Comparison of ENCODE assay signal across 9 mouse cellular contexts in the genomic region with DNA sequence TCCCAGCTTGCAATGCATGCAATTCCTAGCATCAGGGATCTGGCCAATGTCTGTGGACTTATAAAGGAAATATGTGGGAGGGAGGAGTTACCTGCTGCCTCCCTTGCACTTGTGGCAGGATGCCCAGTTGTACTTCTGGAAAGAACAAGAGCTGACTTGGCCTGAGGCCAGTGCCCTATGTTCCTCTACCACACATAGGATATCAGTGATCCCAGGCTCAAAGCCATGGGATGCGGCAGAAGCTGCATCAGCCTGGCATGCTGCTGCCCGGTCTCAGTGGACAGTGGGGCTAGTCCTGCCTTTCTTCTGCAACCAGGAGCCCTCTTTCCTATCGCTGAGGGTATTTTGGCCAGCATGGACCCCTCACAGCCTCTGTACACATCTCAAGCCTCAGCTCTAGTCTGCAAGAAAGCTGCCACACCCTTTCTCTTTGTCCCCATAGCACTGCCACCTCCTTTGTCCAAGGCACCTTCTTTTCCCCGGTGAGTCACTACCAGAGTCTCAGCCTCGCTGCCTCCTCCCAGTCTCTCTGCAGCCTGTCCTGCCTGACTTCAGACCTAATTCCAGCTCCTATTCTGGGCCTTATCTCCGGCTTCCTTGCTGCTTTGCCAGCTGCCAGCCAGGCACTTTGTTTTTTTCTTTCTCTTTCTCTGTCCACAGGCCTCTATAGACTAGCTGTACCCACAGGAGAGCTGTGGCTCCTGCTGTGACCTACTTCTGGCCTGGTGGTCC. TPM values are rescaled to one million over a fixed set of nuclear protein-coding genes. Genes with fewer than 3 reads are reported as not detected.
DNase-seq lines count a peak whose midpoint lies in the region; ATAC-seq and TF ChIP-seq lines count a peak whose summit lies in the region.
"Had no signal": no experiment of that assay in that cellular context is flagged by ENCODE, and none has a peak within 500 bp of the region (broad histone marks: within the 10 kb centered on the region; RNA-seq: fewer than 3 reads in every experiment).

No protein-coding gene starts in this region.

- no peaks in the 10 kb centered on the region for H3K9me3 ChIP-seq in ES-Bruce4 (replicated peaks; ENCODE audit: control insufficient read depth, insufficient read depth, low read length, poor library complexity, severe bottlenecking)
- H3K9me3 ChIP-seq in forebrain, embryonic 14.5 days (replicated peaks; ENCODE audit: control insufficient read depth, low read length) = no peaks in the 10 kb centered on the region
- H3K9me3 ChIP-seq in hindbrain, embryonic 15.5 days = no peaks in the 10 kb centered on the region
- no peaks in the 10 kb centered on the region for H3K9me3 ChIP-seq in midbrain, embryonic 12.5 days
- H3K9me3 ChIP-seq: embryonic facial prominence, embryonic 12.5 days had no signal

- H3K4me2 ChIP-seq in forebrain, embryonic 14.5 days (ENCODE audit: low read length) = no peak overlapping the region
- no peak overlapping the region for H3K4me2 ChIP-seq in hindbrain, embryonic 15.5 days
- no peak overlapping the region for H3K4me2 ChIP-seq in midbrain, embryonic 12.5 days (replicated peaks)
- H3K4me2 ChIP-seq: embryonic facial prominence, embryonic 12.5 days had no signal

- no peak for TF ChIP-seq CTCF in ES-Bruce4 (IDR thresholded peaks at IDR 0.05; ENCODE audit: low read depth, low read length)
- no peak for TF ChIP-seq CTCF in testis, adult 2 months (IDR thresholded peaks at IDR 0.05; ENCODE audit: control insufficient read depth, insufficient read depth, insufficient replicate concordance, low read depth, low read length)

- H3K36me3 ChIP-seq in ES-Bruce4 (ENCODE audit: control insufficient read depth, insufficient read depth, low read length, poor library complexity, severe bottlenecking) = no peaks in the 10 kb centered on the region
- no peaks in the 10 kb centered on the region for H3K36me3 ChIP-seq in forebrain, embryonic 14.5 days (ENCODE audit: control insufficient read depth, insufficient read depth, low read length)
- H3K36me3 ChIP-seq in hindbrain, embryonic 15.5 days = no peaks in the 10 kb centered on the region
- H3K36me3 ChIP-seq in midbrain, embryonic 12.5 days = no peaks in the 10 kb centered on the region; the same call in 1 of the 2 replicates
- H3K36me3 ChIP-seq in testis, adult 2 months (ENCODE audit: control insufficient read depth, insufficient read depth, low read length) = no peaks in the 10 kb centered on the region
- H3K36me3 ChIP-seq: embryonic facial prominence, embryonic 12.5 days had no signal

- peaks cover 26% of the 10 kb centered on the region for H3K4me1 ChIP-seq in ES-Bruce4 (ENCODE audit: control insufficient read depth, insufficient read depth, low read length)
- peaks cover 34% of the 10 kb centered on the region for H3K4me1 ChIP-seq in forebrain, embryonic 14.5 days (ENCODE audit: control insufficient read depth, insufficient read depth, low read length)
- H3K4me1 ChIP-seq in hindbrain, embryonic 15.5 days (replicated peaks) = peaks cover 53% of the 10 kb centered on the region
- peaks cover 44% of the 10 kb centered on the region for H3K4me1 ChIP-seq in midbrain, embryonic 12.5 days
- peaks cover 10% of the 10 kb centered on the region for H3K4me1 ChIP-seq in testis, adult 2 months (ENCODE audit: control insufficient read depth, insufficient read depth, low read length)

- H3K27me3 ChIP-seq in ES-Bruce4 (ENCODE audit: control insufficient read depth, insufficient read depth, low read length, poor library complexity, severe bottlenecking) = no peaks in the 10 kb centered on the region
- H3K27me3 ChIP-seq in forebrain, embryonic 14.5 days (replicated peaks; ENCODE audit: control insufficient read depth, insufficient read depth, low read length) = no peaks in the 10 kb centered on the region
- H3K27me3 ChIP-seq in hindbrain, embryonic 15.5 days = no peaks in the 10 kb centered on the region
- no peaks in the 10 kb centered on the region for H3K27me3 ChIP-seq in midbrain, embryonic 12.5 days
- H3K27me3 ChIP-seq in testis, adult 2 months (ENCODE audit: control insufficient read depth, insufficient read depth, low read length) = no peaks in the 10 kb centered on the region
- H3K27me3 ChIP-seq: embryonic facial prominence, embryonic 12.5 days had no signal

- no peak overlapping the region for H3K4me3 ChIP-seq in ES-Bruce4 (ENCODE audit: low read depth, low read length)
- no peak overlapping the region for H3K4me3 ChIP-seq in forebrain, embryonic 14.5 days (ENCODE audit: low read depth, low read length)
- H3K4me3 ChIP-seq in hindbrain, embryonic 15.5 days = no peak overlapping the region
- no peak overlapping the region for H3K4me3 ChIP-seq in midbrain, embryonic 12.5 days
- H3K4me3 ChIP-seq in testis, adult 2 months (ENCODE audit: control insufficient read depth, low read depth, low read length) = no peak overlapping the region
- H3K4me3 ChIP-seq: embryonic facial prominence, embryonic 12.5 days had no signal

- H3K27ac ChIP-seq in ES-Bruce4 (ENCODE audit: insufficient read depth, low read length) = no peak overlapping the region
- peak overlapping the region; percentile 83 for H3K27ac ChIP-seq in forebrain, embryonic 14.5 days (ENCODE audit: low read depth, low read length)
- peak overlapping the region; percentile 69 for H3K27ac ChIP-seq in hindbrain, embryonic 15.5 days (replicated peaks)
- H3K27ac ChIP-seq in midbrain, embryonic 12.5 days (replicated peaks) = peak overlapping the region; percentile 31
- H3K27ac ChIP-seq in testis, adult 2 months (ENCODE audit: control insufficient read depth, insufficient read depth, low read depth, low read length) = peak overlapping the region; percentile 46
- H3K27ac ChIP-seq: embryonic facial prominence, embryonic 12.5 days had no signal

- no peak for TF ChIP-seq POLR2A in ES-Bruce4 (IDR thresholded peaks at IDR 0.05; ENCODE audit: insufficient read depth, low read length)
- TF ChIP-seq POLR2A in testis, adult 2 months (IDR thresholded peaks at IDR 0.05; ENCODE audit: control insufficient read depth, low read depth, low read length) = no peak

- WGBS in forebrain, embryonic 14.5 days = 38% methylated on average over 6 of the region's 6 CpGs
- WGBS in hindbrain, embryonic 15.5 days = 44% methylated on average over 6 of the region's 6 CpGs
- WGBS in midbrain, embryonic 12.5 days = 75% methylated on average over 6 of the region's 6 CpGs

- TF ChIP-seq EP300 in ES-Bruce4 (IDR thresholded peaks at IDR 0.05; ENCODE audit: insufficient read depth, low read depth, low read length) = 0 out of 2 replicates have a peak, but pooled peaks have one; percentile 32

- no peak overlapping the region for H3K9ac ChIP-seq in ES-Bruce4 (ENCODE audit: low read depth, poor library complexity, severe bottlenecking)
- H3K9ac ChIP-seq in forebrain, embryonic 14.5 days (ENCODE audit: low read length) = peak overlapping the region; percentile 38
- H3K9ac ChIP-seq in hindbrain, embryonic 15.5 days = no peak overlapping the region
- H3K9ac ChIP-seq in midbrain, embryonic 12.5 days (replicated peaks) = no peak overlapping the region
- H3K9ac ChIP-seq: embryonic facial prominence, embryonic 12.5 days had no signal

- peak; percentile 73 for DNase-seq in adrenal gland, postnatal 10 days
- peak; percentile 85 for DNase-seq in forebrain, embryonic 14.5 days (ENCODE audit: low spot score)
- DNase-seq in layer of hippocampus, postnatal 14 days (ENCODE audit: low spot score in 2 of 2) = peak; percentile 31 to 48
- DNase-seq in spleen, postnatal 4 days (ENCODE audit: low spot score in 2 of 2) = no peak

- peak; percentile 24; the same call in 1 of the 2 replicates for ATAC-seq in forebrain, embryonic 14.5 days
- peak; percentile 57 for ATAC-seq in hindbrain, embryonic 15.5 days (ENCODE audit: low FRiP score, low read depth)
- ATAC-seq in midbrain, embryonic 12.5 days (ENCODE audit: low FRiP score, low read depth) = no peak

RNA-seq across cellular contexts. Expression of gene Ccdc12, which starts 28.0 kb away (rescaled TPM):
- 33.5 and 40.5 TPM in 2 replicates for polyA plus RNA-seq in ES-Bruce4 (2011; ENCODE audit: insufficient read depth, insufficient read length, low read depth, missing spikeins)
- 10 to 100 TPM; 64.3 to 66.0 TPM for total RNA-seq in adrenal gland, postnatal 10 days (2021)
- polyA plus RNA-seq in forebrain, embryonic 14.5 days (2014; fragmentation: Nextera tagmentation; extraction: Ambion mirVana) = 119 and 120 TPM in 2 replicates
- polyA plus RNA-seq in hindbrain, embryonic 15.5 days (2015; fragmentation: Nextera tagmentation; extraction: Ambion mirVana) = 103 and 107 TPM in 2 replicates
- 10 to 100 TPM; 40.1 to 47.1 TPM for total RNA-seq in layer of hippocampus, postnatal 14 days (2021)
- 132 and 136 TPM in 2 replicates for polyA plus RNA-seq in midbrain, embryonic 12.5 days (2016; fragmentation: Nextera tagmentation; extraction: Ambion mirVana)
- 76.5 and 78.9 TPM in 2 replicates for polyA plus RNA-seq in testis, adult 2 months (2012; rRNA removed)

RNA-seq across cellular contexts. Expression of gene Nbeal2, which starts 30.3 kb away (rescaled TPM):
- polyA plus RNA-seq in ES-Bruce4 (2011; ENCODE audit: insufficient read depth, insufficient read length, low read depth, missing spikeins) = 10.3 and 11.6 TPM in 2 replicates
- 10 to 100 TPM in 1 of 2 experiments, 1 to 10 TPM in 1; 8.2 to 12.0 TPM for total RNA-seq in adrenal gland, postnatal 10 days (2021)
- 0.86 and 2.7 TPM in 2 replicates for polyA plus RNA-seq in forebrain, embryonic 14.5 days (2014; fragmentation: Nextera tagmentation; extraction: Ambion mirVana)
- 3.5 and 4.3 TPM in 2 replicates for polyA plus RNA-seq in hindbrain, embryonic 15.5 days (2015; fragmentation: Nextera tagmentation; extraction: Ambion mirVana)
- 1 to 10 TPM; 7.8 to 9.4 TPM for total RNA-seq in layer of hippocampus, postnatal 14 days (2021)
- polyA plus RNA-seq in midbrain, embryonic 12.5 days (2016; fragmentation: Nextera tagmentation; extraction: Ambion mirVana) = 2.6 and 3.4 TPM in 2 replicates
- polyA plus RNA-seq in testis, adult 2 months (2012; rRNA removed) = 5.4 and 6.1 TPM in 2 replicates

RNA-seq across cellular contexts. Expression of gene Myl3, which starts 57.4 kb away (rescaled TPM):
- 2.2 and 4.1 TPM in 2 replicates for polyA plus RNA-seq in ES-Bruce4 (2011; ENCODE audit: insufficient read depth, insufficient read length, low read depth, missing spikeins)
- 10 to 100 TPM; 10.6 to 78.0 TPM for total RNA-seq in adrenal gland, postnatal 10 days (2021)
- polyA plus RNA-seq in forebrain, embryonic 14.5 days (2014; fragmentation: Nextera tagmentation; extraction: Ambion mirVana) = 0.33 TPM in 1 of 2 replicates, not detected in the other
- 0.17 TPM in 1 of 2 replicates, not detected in the other for polyA plus RNA-seq in hindbrain, embryonic 15.5 days (2015; fragmentation: Nextera tagmentation; extraction: Ambion mirVana)
- total RNA-seq in layer of hippocampus, postnatal 14 days (2021) = not detected
- 1.2 and 1.3 TPM in 2 replicates for polyA plus RNA-seq in midbrain, embryonic 12.5 days (2016; fragmentation: Nextera tagmentation; extraction: Ambion mirVana)
- 0.90 TPM in 2 replicates for polyA plus RNA-seq in testis, adult 2 months (2012; rRNA removed)

Comparison
In these comparisons a context has a peak if more than half of its experiments do, and no peak if none do; other contexts are left out.
1. DNase-seq: peak in adrenal gland, postnatal 10 days (single experiment), forebrain, embryonic 14.5 days (single experiment) and layer of hippocampus, postnatal 14 days (2 of 2); none in spleen, postnatal 4 days (0 of 2).